Mouse (Mus musculus) neutrophil, adult 5-6 weeks (primary cell): ENCODE data around the gene Fzd4. TPM values are rescaled to one million over a fixed set of nuclear protein-coding genes. Genes with fewer than 3 reads are reported as not detected.

Experiments
- ATAC-seq: fragments of 151-379, 151-347 bp; 2 replicates; pipeline ENCODE4 v1.8.0; 2017; ENCODE audit warnings: mild to moderate bottlenecking, moderate TSS enrichment; ENCODE audit not compliant: insufficient number of reproducible peaks, poor library complexity, low FRiP score, severe bottlenecking; ENCODE audit errors: extremely low read depth
- total RNA-seq: library from RNA; stranded (forward); fragments of 200-1000 nt; gene quantifications from 2 replicates; pipeline ENCODE4 v1.2.3, GENCODE M21; 2017

Fzd4 gene
- total RNA-seq, 1 experiment from 2014 or later, result 0.47 TPM

DNA sequence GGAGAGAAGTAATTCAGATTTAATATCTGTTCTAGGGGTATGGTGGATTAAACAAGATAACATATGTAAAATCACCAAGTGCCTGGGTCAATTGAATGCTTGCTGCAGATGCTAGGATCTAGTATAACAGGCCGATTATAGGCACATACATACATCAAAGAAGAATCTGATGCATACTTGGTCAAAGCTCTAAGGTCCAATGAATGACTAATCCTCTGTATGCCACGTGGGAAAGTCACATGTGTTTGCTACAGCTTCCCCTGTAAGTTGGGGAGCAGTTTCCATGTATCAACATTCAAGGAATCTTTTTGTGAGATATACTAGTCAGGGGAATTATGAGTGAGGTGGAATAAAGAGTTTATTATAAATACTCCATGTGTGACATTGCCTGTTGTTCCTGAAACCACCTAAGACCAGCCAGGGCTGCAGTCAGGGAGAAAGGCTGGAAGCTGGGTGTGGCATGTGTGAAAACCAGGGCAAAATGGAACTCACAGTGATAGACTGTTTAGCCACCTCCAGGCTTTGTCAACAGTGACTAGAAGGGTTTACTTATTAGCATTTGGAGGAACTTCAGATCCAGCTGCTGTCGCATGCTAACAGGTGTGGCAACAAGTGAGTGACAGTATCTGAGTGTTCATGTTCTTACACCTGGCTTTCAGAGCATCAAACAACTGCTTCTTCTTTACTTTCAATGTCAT, 6.2 kb upstream of the Fzd4 start:
- ATAC-seq, result no peak

DNA sequence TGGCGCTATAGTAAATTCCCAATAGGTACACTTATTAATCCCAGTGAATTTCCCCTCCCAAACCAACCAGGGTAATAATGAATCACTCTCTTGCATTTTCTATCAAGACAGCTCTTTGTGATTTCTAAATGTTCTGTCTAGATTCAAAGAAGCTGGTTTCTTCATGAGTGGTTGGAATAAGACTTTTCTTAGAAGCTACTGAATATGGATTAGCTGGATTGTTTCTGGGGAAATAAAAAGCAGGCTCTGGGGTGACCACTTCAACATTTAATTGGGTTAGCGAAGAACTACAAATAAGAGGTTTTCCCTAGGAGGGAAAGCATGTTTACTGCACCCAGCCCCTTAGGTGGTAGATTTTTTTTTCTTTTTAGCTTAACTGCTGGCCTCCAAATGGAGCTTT, 3.4 kb upstream of the Fzd4 start:
- ATAC-seq, result no peak

DNA sequence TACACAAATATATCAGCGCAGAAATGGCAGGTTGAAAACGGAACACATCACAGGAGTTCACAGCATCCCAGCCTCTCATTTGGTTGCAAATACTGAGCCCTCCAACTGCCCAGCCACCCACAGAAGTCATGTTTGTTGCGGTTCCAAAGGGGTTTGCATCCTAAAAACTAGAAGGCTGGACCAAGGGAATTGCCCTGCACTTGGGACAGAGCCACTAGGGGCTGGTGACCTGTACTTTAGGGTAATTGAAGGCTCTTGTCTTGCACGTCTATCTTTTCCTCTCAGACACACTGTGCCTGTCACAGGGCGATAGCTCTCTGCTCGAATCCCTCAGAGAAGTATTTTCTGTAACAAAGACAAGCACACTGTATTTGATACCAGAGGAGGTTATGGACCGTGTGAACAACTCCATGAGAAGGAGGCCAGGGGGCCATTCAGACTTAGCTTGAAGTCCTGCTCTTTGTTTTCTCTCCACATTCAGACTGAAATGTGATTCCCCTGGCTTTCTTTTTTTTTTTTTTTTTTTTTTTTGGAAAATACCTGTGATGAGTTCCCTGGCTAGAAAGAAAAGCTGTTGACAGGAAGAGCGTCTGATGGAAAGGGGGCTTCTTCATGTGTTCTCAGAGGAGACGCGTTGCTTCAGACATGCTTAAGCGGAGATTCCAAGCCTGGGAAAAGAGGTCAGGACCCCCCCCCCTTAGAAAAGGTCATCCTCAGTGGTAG, 2.9 kb upstream of the Fzd4 start:
- no peak for ATAC-seq

DNA sequence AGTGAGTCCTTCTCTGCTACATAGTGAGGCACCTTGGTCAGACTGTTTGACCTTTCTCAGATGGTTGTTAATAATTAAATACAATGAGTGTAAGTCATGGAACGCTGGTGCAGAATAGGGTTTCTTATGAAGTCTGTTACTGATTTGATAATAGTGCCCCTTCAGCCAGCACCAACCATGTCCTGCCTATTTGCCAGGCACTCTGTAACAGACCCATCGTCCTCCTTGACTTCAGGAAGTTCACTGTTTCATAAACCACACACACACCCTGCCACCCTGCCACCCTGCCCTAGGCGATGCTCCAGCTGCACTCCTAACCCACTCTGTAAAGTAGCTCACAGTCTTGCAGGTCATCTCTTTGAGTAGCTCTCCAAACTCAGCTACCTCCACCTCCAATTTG, 2.2 kb upstream of the Fzd4 start:
- no peak for ATAC-seq

DNA sequence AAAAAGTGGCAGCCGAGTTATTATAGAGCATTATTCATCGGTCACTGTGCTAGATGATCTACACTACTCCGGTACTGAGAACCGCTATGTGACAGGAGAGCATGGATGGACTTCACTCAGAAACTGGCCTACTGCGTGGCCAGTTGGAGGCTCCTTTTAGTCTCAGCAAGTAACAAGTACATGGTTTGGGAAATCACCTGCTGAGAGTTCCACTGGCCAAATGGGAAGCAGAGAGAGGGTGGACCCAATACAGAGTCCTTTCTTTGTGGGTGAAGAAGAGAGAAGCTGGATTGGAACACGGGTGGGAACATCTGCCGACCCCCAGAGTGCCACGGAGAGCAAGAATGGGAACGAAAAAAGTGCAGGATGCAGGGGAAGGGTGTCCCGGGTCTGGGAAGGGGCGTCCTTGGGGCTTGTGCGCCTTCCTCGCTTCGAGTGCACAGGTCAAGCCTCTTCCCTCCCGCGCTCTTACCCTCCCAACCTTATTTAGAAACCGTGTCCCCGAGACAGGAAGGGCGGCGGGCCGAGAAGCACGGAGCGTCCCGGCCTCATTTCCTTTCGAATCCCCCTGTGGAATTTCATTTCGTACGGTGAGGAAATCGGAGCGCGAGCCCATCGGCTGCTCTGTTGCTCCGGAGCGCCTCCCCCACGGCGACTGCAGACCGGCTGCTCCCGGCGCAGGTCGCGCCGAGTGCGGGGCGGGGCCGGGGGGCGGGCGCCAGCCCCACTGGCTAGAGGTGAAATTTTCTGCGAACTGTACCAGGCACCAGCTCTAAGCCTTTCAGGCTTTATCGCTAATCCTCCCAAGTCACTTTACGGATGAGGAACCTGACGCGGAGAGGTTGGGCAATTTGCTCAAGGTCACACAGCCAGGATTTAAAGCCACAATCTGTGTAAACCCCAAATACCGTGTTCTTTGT, 842 bp upstream of the Fzd4 start:
- ATAC-seq, result peak; percentile 7

DNA sequence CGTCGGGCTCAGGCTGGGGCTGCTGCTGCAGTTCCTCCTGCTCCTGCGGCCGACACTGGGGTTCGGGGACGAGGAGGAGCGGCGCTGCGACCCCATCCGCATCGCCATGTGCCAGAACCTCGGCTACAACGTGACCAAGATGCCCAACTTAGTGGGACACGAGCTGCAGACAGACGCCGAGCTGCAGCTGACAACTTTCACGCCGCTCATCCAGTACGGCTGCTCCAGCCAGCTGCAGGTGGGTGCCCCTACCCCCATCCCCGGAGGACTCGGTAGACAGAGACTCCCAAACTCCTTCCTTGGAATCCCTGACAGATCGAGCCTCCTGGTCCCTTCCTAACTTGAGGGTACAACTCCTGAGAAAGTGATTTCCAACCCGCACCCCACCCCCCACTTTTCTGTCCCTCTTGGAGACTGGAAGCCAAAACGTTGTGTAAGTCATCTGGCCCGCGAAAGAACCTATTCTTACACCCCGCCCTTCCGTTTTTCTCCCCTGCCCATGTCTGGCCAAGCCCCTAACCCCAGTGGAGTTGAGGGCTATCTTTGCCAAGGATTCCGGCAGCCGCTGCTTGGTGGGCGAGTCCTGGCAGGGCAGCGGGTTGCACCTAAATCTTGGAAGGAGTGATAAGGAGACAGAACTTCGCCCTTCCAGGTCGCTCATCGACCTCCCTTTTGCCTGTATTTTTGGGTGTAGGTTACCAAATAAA, 732 bp downstream of the Fzd4 start:
- ATAC-seq, result no peak

DNA sequence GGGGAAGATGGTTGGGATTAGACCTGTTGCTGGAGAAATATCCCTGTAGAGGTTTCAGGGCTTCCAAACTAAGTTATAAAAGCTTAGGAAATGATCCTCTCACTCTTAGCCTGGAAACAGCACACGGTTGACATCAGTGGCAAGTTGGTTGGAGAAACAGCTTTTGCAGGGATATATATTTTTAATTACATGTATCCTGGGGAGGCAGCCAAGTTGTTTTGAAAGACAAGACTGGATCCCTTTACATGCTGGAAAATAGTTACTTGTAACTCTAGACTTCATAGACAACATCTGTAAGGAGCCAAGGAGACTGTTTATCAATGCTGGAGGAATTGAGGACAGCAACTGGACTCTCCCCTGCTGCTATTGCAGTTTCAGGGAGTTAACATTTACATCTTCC, 1.9 kb downstream of the Fzd4 start:
- no peak for ATAC-seq

DNA sequence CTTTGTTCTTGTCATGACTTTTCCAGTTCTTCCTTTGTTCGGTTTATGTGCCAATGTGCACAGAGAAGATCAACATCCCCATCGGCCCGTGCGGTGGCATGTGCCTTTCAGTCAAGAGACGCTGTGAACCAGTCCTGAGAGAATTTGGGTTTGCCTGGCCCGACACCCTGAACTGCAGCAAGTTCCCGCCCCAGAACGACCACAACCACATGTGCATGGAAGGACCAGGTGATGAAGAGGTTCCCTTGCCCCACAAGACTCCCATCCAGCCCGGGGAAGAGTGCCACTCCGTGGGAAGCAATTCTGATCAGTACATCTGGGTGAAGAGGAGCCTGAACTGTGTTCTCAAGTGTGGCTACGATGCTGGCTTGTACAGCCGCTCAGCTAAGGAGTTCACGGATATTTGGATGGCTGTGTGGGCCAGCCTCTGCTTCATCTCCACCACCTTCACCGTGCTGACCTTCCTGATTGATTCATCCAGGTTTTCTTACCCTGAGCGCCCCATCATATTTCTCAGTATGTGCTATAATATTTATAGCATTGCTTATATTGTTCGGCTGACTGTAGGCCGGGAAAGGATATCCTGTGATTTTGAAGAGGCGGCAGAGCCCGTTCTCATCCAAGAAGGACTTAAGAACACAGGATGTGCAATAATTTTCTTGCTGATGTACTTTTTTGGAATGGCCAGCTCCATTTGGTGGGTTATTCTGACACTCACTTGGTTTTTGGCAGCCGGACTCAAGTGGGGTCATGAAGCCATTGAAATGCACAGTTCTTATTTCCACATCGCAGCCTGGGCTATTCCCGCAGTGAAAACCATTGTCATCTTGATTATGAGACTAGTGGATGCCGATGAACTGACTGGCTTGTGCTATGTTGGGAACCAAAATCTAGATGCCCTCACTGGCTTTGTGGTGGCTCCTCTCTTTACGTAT, 3.1 kb downstream of the Fzd4 start:
- ATAC-seq, result no peak

DNA sequence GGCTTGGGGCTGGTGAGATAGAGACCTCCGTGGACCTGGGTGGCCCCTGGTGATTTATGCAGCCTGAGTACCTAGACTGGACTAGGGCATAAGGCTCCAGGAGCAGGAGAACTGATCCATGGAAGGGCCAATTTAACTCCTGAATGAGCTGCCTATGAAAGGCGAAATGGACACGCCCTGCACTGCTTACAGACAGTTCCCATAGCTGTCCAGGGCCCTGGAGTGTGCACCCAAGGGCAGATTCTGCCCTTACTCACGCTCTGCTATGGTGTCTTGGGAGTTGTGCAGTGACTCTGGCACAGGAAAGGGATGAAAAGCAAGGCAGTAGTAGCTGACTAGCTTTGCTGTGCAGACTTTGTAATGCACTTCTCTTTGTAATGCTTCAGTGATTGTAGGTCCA, 6.1 kb downstream of the Fzd4 start:
- ATAC-seq, result no peak

DNA sequence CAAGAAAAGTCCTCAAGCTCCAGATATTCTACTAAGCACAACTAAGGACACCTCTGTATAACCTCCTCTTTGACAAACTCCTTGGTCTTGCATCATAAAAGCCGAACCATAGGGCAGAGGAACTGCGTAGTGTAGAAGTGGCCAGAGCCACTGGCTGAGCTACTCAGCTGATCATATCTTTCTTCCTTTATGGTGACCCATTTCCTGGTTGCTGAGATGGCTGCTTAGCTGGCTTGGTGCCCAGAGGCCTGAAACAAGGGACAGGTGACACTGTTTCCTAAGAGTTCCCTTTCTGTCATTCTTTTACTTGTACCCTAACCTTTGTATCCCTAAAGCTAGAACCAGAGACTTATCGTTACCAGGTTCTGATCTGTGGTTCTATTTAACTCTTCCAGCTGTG, 7.2 kb downstream of the Fzd4 start:
- no peak for ATAC-seq

DNA sequence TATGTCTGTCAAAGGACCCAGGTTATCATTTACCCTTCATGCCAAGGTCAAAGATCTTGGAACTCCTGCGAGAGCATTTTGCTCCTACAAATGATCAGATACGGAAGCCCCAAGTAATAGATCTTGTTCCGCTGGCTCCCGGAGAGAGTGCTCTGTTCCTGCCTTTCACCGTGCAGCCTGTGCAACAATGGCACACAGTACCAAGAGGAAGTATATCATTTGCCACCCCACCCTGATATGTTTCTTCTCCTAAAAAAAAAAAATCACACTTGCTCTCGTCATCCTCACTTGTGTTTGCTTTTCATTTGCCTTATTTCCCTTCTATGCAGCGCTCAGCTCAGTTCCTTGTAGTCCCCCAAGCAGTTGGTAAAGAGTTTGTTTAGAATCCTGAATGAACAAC, 7.9 kb downstream of the Fzd4 start:
- no peak for ATAC-seq

DNA sequence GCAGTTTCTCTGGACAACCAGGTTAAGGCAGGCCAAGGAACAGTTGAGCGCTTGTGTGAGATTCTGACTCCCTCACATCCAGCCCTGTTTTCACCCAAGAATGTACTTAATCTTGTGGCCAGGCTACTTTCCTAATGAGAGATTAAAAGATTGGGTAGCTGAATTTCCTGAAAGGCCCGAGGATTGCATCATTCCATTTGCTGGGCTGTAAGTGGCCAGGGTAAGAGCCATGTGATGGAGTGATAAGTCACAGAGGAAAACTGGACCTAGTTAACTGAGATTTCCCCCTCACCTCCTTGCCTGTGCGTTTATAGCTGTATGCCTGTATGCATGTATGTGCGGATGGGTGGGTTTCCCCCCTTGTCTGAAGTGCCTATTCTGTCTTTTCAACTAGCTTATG, 11.9 kb downstream of the Fzd4 start:
- no peak for ATAC-seq

DNA sequence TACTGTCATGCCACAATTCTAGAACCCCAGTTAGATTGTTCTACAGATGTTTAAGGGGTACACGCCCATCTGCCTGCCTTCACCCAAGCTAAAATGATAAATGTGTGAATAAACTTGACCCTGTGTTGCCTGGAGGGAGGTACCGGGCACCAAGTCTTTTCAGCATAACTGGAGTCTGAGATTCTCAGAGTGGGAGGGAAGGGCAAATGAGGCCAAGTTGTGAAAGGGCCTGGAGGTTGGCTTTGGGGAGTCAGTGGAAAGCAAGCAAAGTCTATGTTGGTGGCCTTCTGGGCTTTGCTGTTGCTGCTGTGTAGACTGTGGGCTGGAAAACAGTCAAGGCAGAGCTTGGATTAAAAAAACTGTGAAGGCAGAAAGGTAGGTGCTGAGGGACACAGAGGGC, 13.6 kb downstream of the Fzd4 start:
- ATAC-seq, result no peak

DNA sequence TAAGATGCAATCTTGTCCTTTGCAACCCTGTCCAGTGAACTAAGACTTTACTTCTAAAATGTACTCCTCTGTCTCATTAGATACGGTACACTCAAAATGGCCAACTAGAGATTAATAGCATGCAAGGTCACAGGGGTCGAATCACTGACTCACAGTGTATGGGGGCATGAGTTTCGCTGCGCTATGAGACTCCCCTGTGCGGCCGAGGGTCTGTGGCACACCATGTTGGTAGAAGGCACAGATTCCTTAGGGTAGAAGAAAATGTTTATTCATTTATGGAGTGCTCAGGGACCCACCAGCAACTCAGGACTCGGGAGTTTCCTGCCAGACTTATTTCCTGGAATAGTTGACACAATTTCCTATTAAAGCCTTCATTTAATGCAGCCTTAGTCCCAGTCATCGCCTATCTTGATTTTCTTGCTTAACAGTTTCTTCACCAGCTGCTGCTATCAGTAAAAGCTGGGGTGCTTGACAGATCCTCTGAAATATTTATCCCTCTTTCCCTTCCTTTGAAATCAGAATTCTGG, 14.0 kb downstream of the Fzd4 start:
- ATAC-seq, result no peak

DNA sequence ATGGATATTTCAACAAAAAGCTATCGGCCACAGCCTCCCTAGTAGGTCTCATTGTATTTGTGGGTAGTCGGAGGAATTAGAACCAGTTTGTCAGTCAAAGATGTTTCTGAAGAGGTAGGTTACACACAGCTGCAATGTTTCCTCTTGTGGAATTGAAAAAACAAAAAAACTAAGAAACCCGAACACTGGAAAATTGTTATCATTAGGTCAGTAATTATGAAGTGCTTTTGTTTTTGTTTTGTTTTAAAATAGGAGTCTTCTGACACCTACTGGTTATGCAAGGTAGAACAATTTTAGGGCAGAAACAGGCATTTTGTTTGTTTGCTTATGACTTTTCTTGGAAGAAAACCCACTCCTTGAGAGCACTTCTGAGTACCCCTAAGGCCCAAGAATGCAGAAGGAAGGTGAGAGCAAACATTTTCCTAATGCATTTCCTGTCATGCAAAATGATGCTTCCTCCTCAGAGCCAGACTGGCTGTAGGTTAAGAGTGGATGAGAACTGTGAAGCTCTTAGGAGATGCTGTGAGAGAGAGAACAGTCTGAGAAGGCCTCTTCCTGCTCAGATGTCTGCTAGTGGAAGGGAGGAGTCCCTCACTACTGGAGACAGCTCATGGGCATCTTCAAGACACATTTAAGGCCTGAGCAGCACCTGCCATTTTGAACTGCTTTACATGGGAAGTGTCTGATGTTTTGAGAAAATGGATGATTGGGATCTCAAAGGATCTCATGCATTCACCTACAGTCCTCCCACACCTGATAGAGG, 14.9 kb downstream of the Fzd4 start:
- ATAC-seq, result no peak

DNA sequence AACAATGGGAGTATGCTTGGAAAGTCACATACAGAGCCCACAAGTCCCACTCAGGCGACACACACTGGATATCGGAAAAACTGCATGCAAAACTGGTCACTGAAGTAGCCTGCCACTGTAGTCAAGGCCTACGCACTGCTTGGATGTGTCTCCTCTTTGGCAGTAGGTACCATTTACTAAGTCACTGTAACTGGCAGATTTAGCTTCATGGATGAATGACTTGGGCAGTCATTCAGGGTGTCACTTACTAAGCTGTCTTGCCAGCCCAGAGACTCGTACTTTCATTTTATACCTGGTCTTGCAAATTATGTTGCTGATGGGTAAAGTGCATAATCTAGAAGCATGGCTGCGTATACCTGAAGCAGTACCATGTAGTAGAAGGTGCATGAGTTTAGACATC, 17.1 kb downstream of the Fzd4 start:
- ATAC-seq, result no peak

DNA sequence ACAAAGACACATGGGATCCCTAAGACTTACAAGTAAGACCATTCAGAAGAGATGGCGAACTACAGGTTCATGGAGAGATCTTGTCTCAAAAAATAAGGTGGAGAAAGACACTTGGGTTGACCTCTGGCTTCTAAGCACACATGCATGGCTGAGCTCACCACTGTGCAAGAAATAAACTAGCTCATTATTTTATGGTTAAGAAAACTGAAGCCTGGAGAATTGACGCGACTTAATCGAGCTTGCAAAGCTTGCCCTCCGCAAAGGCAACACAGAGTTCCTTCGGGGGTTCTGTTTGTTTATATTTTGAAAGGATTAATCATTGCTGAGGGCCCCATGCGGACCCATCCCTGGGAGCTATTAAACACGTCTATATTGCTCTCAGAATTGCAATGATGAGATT, 18.5 kb downstream of the Fzd4 start:
- no peak for ATAC-seq
